Mouse (Mus musculus) cerebral cortex, adult 2 months (tissue): ENCODE measurements around the gene Tfpt.

ENCODE experiments used
- WGBS: fragments of 180-500 bp; shearing (Covaris S2); methylation state at CpG from one replicate; pipeline ENCODE4 v1.1.7; 2018; 5-methylcytosine and 5-hydroxymethylcytosine counted together

Gene Tfpt

DNA sequence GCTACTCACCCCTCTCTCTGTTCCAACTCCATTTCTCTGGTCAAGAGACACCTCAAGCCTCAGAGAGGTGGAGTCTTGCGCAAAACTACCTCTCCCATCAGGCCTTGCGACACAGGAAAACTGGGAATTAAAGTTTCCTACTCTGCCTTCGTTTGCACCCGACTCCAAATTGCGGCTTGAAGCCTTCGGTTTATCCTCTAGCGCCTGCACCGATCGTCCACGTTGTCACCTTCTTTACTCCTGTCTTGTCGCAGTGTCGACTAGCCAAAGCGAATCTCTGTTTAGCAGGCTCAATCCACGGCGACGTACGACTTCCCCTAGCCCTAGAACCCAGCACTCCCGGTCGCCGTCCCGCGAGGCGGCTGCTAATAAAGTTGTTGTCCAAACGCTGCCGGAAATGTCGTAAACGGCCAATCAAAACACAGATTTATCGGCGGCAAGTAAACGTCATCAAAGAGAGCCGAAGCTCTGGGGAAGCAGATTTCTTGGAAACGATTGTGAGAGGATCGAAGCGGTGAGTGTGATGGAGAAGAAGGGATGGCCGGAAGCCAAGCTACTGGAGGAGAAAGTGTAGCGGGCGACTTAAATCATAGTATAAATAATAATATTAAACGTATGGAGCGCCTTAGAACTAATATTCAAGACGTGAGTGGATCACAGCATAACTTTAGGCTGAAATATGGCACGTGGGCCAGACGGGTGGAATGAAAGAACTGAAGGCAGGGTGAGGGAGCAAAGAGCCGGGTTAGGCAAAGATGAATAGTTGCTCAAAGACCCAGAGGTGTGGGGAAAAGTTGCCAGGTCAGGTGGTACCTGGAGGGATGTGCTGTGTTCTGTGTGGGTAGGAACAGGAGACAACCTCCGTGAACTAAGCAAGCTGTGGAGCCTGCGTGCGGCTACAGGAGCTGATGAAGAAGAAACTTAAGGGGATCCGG, at the start of gene Tfpt, which contains the start of gene Prpf31:
Gene Tfpt, minus strand, starts transcription at position 387 of the 935 bp plus-strand sequence.
Gene Prpf31, plus strand, starts transcription at position 443 of the 935 bp plus-strand sequence.
- under 1% methylated on average over 47 of the region's 47 CpGs for WGBS

DNA sequence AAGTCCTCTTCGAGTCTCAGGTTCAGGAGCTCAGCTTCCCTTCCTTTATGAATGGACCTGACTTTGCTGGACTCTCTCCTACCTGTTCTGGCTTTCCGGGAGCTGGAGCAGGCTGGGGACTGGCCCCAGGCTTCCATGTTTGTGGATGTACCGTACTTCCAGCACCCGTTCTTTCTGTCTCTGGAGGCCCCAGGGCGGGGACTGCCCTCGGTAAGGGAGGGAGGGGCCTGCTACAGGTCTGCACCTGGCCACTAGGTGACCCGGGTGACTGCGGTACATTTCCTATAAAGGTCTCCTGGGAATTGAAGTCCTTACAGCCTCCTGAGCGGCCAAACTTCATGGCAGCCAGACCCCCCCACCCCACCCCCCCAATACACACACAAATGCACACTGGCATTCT, 47.6 kb upstream of the Tfpt start, which contains the start of gene Tmc4:
Gene Tmc4, minus strand, starts transcription at position 212 of the 400 bp plus-strand sequence.
- 63% methylated on average over 9 of the region's 9 CpGs for WGBS

DNA sequence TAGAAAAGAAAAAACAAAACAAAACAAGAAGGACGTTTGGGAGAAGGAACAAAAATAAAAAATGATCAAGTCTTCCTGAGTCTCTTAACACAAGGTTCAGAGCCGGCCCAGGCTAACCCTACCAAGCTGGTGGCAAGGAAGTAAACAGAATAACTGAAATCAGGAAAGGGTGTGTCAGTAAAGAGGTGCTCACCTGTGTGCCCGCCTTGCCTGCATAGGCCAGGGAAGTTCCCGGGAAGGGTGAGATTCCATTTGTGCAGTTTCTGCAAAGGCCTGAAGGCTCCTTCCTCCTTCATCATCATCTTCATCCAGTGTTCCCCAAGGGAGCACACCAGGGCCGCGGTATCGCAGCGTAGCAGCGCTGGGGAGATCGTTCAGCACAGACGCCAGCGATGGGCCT, 46.6 kb upstream of the Tfpt start:
- 89% methylated on average over 12 of the region's 12 CpGs for WGBS

DNA sequence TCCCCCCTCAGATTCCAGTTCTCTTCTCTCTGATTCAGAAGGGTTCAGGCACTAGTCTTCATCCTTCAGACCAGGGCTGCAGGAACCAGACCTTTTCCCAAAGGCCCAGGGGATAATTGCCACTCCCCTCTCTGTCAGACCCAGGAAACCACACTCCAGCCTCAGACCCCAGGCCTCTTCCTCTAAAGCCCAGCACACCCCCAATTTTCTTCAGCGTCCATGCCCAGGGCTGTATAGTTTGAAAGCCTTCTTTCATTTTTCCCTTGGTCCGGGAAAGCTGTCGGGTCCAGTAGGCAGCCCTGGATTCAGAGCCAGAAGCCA, 45.5 kb upstream of the Tfpt start:
- 79% methylated on average over 3 of the region's 3 CpGs for WGBS

DNA sequence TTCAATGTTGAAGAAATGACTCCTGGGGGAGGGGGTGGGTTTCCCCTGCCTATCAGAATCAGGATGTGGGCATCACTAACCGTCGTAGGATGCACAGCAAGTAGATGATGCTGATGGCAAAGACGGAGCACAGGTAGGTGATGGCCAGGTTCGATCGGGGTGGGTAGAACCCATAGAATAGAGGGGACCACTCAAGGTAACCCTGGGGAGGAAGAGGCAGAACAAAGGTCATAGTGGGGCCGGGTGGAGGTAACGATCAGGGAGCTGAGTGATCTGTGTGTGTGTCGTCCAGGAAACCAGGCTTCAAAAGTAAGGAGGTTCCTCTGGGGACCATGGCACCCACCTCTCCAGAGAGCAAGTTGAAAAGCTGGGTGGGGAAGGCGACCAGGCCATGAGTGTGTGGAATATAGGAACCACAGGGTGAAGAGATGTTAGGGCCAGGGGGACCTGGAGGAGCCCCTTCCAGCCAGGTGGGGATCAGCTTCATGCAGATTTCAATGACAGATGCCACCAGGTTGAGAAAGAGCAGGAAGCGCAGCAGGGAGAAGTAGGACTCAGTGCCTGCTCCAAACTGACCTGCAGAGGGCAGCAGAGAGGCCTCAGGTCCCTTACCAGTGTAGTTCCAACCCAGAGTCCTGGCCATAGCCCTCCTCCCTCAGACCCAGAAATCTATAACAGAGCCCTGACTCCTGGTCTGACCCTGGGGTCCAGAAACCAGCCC, 44.9 kb upstream of the Tfpt start:
- WGBS, result 66% methylated on average over 10 of the region's 10 CpGs

DNA sequence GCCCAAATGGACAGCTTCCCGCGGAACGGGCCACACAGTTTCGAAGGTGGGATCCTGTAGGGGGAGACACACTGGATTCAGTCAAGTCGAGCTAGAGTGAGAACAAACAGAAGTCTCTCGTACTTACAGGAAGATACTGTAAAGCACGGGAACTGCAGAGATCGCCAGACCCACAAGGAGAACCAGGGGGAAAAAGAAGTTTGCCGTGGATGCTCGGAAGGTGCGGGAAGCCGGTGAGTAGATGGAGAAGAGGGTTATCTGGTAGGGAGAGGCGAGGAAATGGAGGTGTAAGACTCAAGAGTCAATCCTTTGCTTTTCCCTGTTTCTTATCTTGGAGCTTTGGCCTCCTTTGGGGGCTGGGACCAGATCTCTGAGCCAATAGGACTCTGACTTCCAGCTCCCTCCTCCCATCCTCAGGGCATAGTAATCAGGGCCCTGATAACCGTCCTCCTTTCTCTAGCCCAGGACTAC, 37.2 kb upstream of the Tfpt start:
- WGBS, result 41% methylated on average over 14 of the region's 14 CpGs

DNA sequence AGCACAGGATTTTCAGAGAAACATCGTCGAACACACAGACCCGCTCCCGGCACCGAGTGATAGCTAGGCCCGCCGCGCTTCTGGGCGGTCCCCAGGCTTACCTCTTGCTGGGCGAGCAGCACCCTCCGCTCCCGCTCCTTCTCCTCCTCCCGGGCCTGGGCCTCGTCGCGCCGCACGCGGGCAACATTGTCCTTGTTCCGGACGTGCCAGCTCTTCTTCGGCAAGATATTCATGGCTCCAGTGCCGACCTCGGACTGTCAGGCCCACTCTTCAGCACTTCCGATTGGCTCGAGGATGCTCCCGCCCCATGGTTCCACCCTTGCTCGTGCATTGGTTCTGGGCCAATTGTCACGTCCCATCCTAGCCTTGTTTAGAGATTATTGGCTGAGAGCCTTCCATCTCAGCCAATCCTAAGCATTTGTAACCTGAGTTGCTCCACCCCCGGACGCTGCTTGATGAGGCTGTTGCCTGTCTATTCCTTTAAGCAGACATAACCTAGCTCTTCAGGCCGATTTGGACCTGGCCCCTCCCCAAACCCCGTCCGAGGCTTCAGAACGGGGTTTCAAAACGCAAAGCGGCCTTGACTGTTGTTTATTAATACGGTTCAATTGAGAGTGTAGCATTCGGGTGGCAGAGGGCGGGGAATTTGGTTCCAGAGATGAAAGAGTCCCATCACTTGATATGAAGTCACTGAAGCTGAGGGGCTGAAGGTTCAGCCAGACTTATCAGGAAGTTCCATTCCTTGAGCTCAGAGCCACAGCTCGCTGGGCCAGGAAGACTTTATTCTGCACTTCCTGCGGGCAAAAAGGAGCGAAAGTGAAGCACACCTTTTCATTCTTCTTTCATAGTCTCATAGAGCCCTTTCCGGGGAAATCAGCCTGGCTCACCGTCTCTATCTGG, 35.7 kb upstream of the Tfpt start, which contains the start of gene Leng1:
Gene Leng1, minus strand, starts transcription at position 626 of the 900 bp plus-strand sequence.
- 2% methylated on average over 45 of the region's 45 CpGs for WGBS

DNA sequence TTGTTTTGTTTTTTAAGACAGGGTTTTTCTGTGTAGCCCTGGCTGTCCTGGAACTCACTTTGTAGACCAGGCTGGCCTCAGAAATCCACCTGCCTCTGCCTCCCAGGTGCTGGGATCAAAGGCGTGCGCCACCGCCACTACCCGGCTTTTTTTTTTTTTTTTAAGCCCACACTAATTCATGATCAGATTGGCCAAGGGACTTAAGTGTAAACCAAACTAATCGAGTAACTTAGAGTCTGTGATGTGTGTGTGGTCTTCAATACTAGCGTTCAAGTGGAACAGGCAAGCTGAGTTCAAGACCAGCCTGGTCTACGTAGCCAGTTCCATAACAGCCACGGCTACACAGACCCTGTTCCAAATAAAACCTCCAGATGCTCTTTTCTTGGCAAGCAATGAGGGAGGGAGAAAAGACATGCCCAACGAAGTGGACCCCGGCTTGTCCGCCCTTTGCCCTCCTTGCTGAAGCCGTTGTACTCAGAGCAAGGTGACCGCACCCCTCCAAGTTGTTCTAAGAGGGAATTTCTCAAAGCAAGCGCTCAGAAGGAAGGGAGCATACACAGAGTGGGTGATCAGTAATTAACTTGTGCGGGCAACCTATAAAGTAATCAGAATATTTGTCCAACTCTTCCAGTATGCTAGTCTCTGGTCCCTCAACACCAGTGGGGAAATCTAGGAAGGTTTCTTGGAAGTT, 34.9 kb upstream of the Tfpt start:
- WGBS, result 22% methylated on average over 15 of the region's 15 CpGs

DNA sequence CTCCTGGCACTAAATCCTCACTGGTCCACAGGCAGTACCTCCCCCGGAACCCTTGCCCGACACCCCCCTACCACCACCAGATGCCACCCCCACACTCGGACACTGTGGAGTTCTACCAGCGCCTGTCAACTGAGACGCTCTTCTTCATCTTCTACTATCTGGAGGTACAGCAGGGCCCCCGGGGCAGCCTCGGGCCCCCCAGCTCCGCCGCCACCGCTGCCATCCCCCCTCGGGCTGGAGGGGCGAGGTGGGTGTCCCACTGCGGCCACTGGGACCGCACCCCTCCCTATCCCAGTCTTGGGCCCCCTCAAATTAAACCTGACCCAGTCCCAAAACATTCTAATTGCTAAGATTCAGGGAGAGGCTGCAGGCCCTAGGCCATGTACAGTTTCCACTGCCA, 28.8 kb upstream of the Tfpt start:
- WGBS, result 91% methylated on average over 14 of the region's 14 CpGs

DNA sequence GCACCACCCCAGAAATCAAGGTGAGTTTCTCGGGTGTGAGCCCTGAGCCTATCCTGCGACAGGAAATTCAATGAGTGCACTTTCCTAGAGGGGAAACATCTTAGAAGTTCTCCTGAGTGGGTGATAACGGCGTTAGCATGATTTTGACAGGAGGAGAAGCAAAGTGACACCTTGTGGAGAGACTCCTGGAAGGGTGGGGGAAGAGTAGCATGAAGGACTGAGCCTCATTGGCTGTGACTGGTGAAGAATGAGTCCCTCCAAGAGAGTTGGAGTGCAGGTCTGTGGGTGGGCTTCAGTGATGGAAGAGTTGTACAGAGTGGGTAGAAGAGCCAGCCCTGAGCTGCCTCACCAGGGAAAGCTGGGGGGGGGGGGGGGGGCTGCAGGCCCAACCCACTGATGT, 27.2 kb upstream of the Tfpt start:
- WGBS, result 61% methylated on average over 4 of the region's 4 CpGs

DNA sequence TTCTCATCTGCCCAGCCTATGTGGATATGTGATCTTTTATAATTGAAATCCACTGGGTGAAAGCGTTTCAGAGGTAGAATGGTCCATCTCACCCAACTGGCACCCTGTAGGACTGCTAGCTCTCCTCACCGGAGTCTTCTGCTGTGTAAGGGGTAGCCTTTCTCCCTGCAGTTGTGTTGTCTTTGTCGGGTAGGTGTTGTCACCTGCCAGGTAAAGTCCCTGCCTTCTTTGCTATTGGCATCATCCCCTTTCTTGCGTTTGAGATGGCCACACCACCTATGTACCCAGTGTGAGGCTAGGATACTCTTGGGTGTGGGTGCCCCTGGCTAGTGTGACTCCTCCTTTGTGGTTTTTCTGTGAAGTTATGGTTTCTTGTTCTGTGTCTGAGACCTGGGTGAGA, 16.9 kb upstream of the Tfpt start:
- 47% methylated on average over 4 of the region's 4 CpGs for WGBS

DNA sequence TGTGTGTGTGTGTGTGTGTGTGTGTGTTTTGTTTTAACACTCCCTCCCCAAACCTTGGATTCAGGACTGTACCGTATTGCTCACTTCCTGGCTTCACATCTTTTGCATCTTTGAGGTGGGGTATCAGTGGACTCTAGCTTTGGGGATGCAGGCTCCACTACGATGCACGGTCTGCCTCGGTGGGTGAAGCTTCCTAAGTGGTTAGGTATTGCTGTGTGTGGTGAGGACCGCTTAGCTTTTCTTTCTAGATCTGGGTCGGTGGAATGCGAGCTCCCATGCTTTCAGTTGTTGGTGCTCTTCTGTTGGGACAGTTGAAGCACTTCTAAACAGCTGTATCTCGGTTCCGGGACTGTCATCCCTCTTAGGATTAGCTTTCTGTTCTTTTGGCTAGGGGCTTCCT, 16.5 kb upstream of the Tfpt start:
- WGBS, result 5% methylated on average over 9 of the region's 9 CpGs

DNA sequence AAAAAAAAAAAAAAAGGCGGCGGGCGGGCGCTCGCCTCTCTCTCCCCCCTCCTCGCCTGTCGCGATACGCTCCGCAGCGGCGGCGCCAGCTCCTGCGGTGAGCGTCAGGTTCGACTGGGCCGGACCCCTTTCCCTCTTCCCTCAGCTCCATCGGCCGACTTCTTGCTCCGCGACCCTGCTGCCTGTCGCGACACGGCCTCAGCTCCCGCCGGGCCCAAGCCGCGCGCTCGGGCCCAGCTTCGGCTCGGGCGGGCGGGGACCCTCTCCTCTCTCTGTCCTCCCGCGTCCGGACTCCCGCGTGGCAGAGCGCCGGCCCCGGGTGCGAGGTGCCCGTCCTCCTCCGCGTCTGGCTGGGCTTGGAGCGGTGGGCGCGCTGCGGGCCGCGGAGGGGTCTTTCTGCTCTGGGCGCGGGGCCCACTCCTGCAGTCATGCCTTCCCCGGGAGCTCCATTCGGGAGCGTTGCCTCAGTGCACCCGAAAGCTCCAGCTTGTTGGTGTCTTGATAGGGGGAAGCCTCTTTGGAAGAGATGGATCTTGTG, 15.8 kb upstream of the Tfpt start:
- WGBS, result under 1% methylated on average over 53 of the region's 58 CpGs

DNA sequence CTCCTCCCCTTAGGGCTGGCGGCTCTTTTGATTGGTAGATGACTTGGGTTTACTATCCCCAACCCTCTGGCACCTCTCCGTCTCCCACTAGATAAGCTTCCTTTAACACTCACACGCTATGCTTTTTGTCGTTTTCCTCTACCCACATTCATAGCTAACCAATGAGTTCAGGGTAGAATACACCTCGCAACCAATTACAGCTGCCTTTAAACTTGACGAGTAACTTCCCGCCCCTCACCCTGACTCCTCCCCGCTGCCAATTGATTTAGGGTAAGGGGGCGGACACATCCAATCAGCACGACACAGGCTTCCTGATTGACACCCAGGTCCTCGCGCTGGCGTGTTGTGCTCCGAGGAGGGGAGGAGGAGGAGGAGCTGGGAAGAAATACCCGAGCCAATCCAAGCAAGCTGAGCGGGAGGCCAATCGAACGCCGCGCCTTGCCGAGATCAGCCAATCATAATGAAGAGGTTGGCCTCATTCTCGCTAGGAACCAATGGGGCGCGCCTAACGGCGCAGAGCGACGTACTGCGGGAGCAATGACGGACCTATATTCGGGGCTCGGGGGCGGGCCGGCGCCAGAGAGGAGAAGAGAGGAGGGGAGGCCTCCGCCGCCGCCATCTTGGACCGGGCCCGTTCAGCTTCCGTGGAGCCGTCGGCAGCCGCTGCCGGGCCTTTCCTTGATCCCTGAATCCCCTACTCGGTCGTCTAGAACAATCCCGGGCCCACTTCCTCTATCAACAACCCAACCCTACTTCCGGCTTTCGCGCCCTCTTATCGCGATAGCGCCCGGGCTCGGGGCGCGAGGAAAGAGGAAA, 15.2 kb upstream of the Tfpt start, which contains the start of gene Cnot3:
Gene Cnot3, plus strand, starts transcription at position 597 of the 816 bp plus-strand sequence.
- under 1% methylated on average over 58 of the region's 58 CpGs for WGBS

DNA sequence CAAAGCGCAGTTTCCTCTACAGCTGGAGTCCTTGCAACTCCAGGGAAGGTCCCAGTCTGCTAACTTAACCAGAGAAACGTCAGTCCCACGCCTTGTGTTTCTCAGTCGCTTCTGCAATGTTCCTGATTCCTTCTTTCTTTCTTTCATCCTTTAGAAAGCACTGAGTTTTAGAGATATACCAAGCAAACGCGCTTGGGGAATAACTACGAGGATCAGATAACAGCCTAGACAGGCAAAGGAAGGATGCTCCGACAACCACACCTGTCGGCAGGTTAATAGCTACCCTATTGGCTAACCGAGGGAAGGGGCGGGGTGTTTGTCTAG, 14.6 kb upstream of the Tfpt start:
- WGBS, result 1% methylated on average over 11 of the region's 11 CpGs

DNA sequence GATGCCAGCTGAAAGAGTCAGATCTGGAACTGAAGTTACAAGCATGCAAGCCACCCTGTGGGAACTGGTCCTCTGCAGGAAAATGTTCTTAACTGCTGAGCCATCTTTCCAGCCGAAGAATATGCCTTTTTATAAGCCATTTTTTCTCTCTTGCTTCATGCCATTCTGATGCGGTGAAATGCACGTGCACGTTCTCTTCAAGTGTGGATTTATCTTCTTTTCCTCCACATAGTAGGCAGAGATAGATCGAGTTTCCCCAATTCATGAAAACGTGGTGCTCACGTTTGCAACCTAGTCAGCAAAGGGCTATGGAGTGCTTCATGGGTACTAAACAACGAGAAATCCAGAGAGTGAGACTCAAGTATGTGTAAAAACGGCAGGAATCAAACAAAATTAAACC, 14.1 kb upstream of the Tfpt start:
- 6% methylated on average over 9 of the region's 9 CpGs for WGBS

DNA sequence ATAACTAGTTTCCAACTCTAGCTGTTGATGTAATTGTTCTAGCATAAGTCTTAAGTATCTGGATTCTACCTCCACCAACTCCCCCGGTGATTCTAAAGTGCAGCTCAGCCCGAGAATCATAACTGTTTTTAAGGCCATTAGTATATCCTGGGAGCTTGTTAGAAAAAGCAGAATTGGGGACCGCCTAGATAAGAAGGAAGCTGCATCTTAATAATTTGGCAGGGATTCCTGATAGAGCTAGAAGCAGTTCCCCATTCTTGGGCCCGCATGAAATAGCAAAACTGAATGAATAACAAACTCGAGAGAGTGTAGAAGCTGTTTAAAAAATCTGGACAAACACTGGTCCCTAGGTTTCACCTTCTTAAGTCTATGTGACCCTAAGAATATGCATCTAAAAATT, 13.7 kb upstream of the Tfpt start:
- WGBS, result 60% methylated on average over 5 of the region's 5 CpGs

DNA sequence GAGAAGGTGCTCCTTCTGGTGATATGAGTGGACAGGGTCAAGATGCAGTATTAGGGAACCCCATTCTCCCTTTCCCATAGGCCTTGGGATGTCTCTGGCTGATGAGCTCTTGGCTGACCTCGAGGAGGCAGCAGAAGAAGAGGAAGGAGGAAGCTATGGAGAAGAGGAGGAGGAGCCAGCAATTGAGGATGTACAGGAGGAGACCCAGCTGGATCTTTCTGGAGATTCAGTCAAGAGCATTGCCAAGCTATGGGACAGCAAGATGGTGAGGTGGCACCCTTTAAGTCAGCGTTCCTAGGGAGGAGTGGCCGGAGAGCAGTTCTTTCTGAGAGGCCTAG, 718 bp upstream of the Tfpt start:
- WGBS, result 57% methylated on average over 3 of the region's 3 CpGs

DNA sequence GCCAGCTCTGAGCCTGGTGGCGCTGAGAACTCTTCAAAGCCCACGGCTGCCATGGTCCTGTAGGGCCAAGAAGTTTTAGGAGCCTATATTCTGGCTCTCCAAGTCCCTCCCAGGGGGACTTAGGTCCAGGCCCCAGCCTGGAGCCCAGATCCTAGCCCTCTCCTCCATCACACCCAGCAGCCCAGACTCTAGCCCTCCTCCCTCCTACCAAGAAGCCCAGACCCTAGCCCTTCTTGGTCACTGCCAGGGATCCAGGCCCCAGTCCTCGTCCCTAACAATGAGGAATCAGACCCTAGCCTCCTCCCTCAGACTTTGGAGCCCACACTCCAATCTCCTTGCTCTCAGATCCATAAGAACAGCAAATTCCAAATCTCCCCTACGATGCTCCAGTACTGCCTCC, 699 bp downstream of the Tfpt start:
- WGBS, result 35% methylated on average over 4 of the region's 4 CpGs
